Mouse (Mus musculus): ENCODE results near the gene Frzb. TPM values are rescaled to one million over a fixed set of nuclear protein-coding genes. Genes with fewer than 3 reads are reported as not detected.

Frzb gene
- polyA plus RNA-seq (2012) = not detected in 2 replicates

DNA sequence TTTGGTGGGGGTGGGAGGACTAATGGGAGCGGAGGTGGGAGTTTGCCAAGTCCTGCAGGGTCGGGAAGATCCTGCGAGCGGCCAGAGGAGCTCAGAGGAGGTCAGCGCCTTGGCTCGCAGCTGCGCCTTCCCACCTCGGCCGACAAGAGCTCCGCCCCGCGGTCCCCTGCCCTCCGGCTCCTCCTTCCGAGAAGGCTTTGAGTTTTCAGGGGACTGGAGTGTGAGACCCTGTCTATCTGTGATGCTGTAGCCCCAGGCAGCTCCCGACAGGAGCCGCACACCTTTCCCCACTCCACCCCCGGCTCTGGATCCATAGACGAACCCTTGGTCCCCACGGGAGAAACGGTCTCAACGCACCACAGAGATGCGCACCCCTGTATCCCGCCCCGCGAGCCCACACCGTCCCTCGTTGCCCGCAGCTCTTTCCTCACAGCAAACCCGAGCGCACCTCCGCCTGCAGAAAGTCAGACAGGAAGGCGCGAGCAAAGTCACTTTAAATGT lies at the start of gene Frzb:
TSS of gene Frzb (minus strand) at position 335 of the 501 bp plus-strand sequence.
- no peak for TF ChIP-seq GATA1 (IDR thresholded peaks at IDR 0.05; ENCODE audit: low read length)

DNA sequence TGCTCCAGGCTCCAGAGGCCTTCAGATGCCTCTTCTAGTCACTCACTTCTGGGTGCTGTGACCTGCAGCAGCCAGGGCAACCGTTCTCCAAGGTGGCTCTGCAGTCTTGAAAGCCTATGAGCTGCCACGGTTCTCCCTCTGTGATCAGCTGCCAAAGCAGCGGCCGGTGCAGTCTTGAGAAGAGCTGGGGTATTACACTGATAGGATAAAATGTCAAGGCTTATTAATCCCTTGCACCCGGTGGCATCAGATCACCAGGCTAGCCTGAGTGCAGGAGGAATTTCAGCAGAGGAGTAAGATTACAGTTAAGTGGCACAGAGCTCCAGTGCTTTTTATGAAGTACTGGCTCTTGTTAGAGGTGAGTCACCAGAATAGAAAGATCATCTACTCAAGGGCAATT lies 39.4 kb upstream of the Frzb start:
- TF ChIP-seq GATA1 (IDR thresholded peaks at IDR 0.05; ENCODE audit: low read length) = no peak

DNA sequence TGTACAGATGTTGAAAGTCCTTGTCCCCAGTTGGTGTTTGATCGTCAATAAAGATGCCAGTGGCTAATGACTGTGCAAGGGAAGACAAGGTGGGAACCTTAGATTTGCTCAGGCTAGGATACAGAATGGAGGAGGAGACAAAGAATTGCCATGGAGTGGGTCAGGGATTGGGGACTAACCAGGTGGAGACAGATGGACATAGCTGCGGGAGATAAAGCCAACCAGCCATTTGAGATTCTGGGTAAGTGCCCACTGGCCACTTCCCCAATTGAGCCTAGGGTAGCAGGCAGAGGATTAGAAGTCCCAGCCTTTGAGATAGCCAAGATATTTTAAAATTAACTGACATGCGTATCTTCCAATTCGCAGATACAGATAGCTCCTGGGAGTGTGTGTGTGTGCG lies 37.5 kb upstream of the Frzb start:
- no peak for TF ChIP-seq GATA1 (IDR thresholded peaks at IDR 0.05; ENCODE audit: low read length)

DNA sequence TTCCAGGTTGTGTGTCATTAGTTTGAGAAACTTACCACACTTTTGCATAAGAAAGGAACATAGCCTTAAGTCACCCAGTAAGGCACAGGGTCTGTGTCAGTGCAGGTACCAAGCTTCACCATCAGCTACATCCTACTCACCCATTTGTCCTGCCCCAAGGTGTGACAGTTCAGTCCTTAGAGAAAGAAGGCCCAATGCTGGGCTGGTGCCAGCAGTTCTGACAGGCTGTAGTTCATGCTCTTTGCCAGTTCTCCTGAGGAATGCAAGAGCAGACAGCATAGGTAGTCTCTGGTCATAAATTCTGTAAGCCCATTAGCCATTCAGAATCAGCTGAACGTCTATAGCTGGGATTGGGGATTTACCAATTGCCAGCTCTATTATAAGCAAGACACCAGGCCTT lies 28.4 kb upstream of the Frzb start:
- TF ChIP-seq GATA1 (IDR thresholded peaks at IDR 0.05; ENCODE audit: low read length) = no peak

DNA sequence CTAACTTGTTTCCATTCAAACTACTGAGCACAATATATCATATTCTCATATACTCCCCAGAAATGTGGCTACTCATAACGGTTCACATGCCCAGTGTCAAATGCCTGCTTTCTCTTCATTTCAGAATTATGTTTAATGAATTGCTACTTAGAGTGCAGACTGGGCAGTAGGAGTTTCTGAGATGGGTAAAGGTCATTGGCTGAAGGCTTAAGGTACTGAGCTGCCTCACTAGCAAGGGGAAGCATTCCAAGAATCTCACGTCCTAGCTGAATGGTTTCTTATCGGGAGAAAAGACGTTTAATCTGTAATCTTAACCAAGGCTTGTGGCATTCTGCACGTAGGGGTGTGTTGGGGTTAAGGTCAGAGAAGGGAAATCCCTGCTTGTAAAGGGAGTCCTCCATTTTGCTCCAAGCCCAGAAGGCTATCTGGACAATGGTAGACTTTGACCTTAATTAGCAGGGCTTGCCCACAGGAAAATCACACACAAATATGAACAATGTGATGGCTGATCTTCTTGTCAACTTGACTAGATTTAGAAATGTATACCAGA lies 26.9 kb upstream of the Frzb start:
- TF ChIP-seq GATA1 (IDR thresholded peaks at IDR 0.05; ENCODE audit: low read length) = no peak

DNA sequence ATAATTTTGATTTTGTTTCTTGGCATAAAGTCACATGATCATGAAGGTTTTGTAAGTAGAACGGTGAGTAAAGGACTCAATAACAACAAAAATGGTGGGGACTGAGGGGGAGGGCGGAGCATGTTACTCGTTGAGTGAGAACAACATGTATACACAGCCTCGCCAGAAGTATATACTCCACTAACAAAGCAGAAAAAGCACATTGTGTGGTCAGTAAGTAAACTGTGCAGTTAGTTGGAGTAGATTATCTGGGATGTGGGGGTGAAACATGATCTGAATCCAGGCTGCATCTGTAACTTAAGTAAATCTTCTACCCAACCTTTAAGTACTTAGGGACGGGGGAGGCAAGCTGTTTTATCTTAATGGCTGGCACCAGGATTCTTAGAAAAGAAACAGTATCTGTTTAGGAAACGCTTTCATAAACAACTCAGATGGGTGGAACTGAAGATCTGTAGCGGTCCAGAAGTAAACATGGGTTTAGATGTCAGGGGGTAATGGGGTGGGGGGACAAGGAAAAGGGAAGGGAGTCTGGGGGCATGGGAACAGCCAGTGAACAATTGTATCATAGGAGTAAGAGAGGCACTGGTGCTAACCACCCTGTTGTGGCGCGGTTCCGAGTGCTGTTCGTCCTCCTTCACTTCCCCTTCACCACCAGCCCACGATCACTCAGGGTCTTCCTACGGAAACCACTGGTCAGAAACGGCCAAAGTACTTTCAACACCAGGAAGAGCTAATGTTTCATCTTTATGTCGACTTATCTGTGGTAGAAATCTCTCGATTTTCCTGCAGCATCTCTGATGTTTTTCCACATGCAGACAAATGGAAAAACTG lies 18.8 kb upstream of the Frzb start:
- TF ChIP-seq GATA1 (IDR thresholded peaks at IDR 0.05; ENCODE audit: low read length) = no peak

DNA sequence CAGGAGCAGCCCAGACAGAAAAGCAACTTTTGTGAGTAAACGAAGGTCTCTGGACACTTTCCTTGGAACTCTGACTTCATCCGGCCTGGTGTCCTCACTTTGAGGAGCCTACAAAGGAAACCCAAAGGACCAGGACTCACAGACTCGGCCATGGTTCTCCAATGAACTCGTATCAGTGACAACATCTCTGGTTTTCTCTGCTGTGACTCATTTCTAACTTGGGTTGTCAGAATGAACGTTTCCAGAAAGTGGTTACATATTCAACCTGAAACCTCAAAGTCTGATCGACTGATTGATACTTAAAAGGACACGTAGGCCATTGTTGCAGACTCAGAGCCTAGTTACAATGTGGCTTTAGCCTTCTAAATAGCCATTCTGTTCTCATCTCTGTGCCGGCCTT lies 14.4 kb upstream of the Frzb start:
- no peak for TF ChIP-seq GATA1 (IDR thresholded peaks at IDR 0.05; ENCODE audit: low read length)

DNA sequence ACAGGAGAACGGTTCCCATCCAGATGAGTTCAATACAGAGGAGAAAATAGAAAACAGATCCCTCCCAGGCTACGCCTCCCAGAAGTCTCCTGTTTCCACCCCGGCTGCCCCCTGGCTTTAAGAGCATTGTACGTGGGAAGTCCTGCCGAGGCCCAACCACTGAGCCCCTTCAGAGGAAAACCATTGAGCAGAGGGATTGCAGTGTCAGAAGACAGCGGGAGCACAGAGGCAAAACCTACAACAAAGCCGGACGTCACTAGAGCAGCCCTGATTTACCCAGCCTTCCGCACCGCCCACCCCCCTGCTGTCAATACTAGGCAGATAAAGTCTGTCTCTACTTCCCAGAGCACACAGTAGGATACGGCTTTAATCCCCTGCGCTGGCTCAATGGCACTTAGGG lies 806 bp upstream of the Frzb start:
- TF ChIP-seq GATA1 (IDR thresholded peaks at IDR 0.05; ENCODE audit: low read length) = no peak

DNA sequence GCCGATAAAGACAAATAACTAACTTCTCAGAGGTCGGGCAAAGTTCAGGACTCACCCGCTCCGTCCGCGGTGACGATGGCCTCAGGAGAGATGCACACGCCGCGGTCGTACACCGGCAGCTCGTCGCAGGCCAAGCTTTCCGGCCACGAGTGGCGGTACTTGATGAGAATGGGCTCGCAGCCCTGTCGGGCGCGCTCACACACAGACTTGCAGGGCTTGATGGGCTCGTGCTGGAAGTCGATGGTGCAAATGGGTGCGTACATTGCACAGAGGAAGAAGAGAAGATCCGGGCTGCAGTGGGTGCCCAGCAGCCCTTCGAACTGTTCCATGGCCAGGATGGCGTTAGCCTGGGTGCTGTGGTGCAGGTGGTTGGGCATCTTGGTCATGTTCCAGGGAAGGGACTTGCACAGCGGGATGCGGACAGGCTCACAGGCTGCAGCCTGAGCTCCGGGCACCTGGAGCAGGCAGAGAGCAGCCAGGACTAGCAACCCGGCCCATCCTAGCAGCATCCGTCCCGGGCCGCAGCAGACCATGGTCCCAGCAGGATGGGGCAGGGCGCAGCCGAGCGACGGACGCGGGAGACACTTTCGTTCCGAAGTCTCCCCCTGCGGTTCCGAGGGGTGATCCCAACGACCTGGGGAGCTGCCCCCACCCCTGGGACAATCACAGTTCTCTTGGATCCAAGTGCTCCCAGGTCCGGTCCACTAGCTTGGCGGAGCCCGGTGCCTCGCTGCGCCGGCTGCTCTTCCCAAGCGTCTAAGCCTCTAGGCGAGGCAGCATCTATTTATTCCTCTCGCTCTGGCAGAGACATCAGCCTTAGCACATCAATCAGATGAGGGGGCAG lies 895 bp downstream of the Frzb start:
- no peak for TF ChIP-seq GATA1 (IDR thresholded peaks at IDR 0.05; ENCODE audit: low read length)

DNA sequence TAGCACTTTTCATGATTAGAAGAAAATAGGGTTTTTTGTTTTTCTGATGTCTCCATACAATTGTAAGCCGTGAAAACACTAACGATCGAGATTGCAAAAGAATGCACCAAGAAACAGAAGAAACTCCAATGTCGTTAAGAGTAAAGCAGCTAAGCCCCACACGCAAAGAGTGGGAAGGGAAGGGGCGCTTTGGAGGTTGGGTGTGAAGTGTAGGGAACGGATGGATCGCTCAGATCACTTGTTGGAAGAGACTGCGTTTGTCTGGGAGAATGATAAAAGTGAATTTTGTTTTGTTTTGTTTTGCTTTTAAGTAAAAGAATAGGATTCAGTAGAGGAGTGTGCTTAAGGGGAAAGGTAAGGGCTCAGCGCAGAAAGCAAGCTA lies 1.5 kb downstream of the Frzb start:
- no peak for TF ChIP-seq GATA1 (IDR thresholded peaks at IDR 0.05; ENCODE audit: low read length)

DNA sequence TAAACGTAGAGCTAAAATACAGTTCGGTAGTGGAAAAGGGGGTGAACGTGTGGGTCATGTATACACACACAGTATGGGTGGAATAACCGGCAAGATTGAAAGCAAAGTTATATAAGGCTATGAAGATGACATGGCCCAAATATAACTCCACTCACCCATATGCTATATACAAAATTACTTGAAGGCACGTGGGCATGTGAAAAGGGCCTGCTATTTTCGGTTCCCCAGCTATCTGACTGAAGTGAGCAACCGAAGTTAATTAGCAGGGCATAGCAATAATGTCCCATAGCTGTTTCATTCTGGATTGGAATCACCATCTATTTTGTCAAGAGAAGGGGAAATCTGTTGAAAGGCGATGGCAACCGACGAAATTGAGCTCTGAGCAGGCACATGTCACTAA lies 1.9 kb downstream of the Frzb start:
- TF ChIP-seq GATA1 (IDR thresholded peaks at IDR 0.05; ENCODE audit: low read length) = no peak

DNA sequence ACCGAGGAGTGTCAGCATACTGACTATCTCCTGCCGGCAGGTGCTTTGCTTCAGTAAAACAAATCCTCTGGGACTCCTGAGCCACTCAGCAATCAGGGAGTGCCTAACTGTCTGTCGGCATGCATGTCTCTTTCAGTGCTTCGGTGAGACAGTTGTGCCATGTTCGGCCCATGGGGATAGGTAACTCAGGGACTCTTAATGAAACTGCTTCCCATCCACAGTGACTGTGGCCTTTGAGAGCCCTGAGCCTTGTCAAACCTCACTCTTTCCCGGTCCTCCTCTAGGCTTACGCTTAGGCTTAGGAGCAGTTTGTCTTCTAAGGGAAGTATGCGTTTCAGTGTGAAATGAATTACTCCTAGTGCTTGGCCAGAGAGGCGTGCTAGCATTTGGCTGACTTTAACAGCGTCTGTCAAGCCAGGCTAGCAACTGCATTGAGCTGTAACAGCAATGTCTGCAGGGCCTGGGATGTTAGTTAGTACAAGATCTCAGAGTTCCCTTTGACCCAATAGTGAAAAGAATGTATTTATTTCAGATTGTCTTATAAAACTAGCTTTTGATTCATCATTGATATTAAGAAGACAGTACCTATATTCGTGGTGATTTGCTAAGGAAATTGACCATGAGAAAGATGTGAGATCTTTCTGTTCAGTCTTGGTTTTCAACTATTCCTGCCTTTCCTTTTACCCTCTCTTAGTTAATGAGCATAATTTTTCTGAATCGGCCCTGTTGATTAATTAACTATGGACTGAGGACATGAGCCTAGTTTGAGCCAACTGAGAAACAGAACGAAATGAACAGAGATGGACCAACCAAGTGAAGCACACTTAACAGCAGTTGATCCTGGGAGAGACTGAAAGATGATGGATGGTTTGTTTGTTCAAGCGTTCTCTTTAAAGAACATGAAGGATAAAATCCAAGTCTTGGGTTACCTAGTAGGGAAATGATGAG lies 2.7 kb downstream of the Frzb start:
- TF ChIP-seq GATA1 (IDR thresholded peaks at IDR 0.05; ENCODE audit: low read length) = no peak

DNA sequence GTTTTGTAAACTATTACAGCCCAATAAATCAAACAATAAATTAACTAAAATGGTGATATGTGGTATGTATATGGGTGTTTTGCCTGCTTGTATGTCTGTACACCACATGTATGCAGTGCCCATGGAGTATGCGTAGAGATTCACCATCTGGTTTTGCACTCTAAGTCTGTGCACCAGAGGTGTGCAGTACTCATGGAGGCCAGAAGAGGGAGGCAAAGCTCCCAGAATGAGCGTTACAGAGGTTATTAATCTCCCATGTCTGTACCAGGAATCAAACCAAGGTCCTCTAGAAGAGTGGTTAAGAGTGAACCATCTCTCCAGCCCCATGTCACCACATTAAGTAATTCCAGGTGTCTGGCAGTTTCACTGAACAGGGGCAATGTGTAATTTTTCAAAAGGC lies 3.5 kb downstream of the Frzb start:
- no peak for TF ChIP-seq GATA1 (IDR thresholded peaks at IDR 0.05; ENCODE audit: low read length)

DNA sequence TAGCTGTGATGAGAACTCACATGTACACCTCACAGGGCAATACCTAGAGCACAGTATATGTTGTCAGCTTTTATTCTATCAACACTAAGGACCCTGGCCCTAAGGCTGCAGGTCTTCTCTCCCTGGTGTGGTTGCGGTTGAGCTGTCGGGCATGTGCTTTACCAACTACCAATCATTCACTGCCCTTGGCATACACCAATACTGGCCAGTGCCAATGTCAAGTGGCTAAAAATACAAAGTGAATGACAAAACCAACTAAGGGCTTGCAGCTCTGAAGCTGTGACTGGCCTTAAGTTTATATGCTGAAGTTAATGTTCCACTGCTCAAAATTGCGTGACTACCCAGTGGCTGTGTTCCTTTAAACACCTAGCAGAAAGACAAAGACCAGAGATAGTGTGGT lies 6.0 kb downstream of the Frzb start:
- no peak for TF ChIP-seq GATA1 (IDR thresholded peaks at IDR 0.05; ENCODE audit: low read length)

DNA sequence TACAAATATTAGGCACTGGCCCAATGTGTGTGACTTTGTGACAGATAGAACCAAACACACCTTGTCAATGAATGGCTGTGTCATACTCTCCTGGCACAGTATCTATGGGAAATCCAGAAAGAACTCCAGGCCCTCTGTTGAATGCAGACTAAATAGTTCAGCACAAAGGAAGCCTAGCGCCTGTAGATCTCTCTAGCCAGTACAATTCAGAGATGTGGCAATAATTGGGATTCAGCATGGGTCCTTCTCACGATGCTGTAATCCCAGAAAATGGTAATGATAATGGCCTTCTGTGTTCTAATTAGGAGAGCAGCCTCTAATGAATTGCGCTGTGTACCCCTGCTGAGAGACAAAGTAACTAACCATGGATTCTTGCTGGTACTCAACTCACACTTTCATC lies 8.6 kb downstream of the Frzb start:
- no peak for TF ChIP-seq GATA1 (IDR thresholded peaks at IDR 0.05; ENCODE audit: low read length)

Measured in G1E-ER4 (cell line).